Mouse (Mus musculus): ENCODE measurements around the gene Smarca1.

GRCm38 (mm10) chrX:47833431-47833830, 59.3 kb downstream of the Smarca1 start:
- TF ChIP-seq POLR2A (IDR thresholded peaks at IDR 0.05; ENCODE audit: low read depth, low read length): no peak
- TF ChIP-seq CTCF (IDR thresholded peaks at IDR 0.05; ENCODE audit: borderline replicate concordance, insufficient read depth, low read length): no peak

Data from embryonic fibroblast, embryonic 13.5 days (primary cell).